Mouse (Mus musculus) hindbrain, embryonic 13.5 days (tissue): ENCODE results near the gene Gm10447. TPM values are rescaled to one million over a fixed set of nuclear protein-coding genes. Genes with fewer than 3 reads are reported as not detected.
A peak's percentile ranks its signal among the peaks of the same experiment; 100 is the strongest.
"Not testable (repeated sequence)": the region's sequence is repeated elsewhere in the genome, so short reads cannot be mapped to it uniquely, and the experiment has no call there.

Source experiments
- ATAC-seq: fragments of 200-750 bp; cut with Nextera tagmentation; 2 replicates; pipeline ENCODE4 v1.8.0; 2017; ENCODE audit warnings: moderate TSS enrichment; ENCODE audit not compliant: low FRiP score
- H3K27ac ChIP-seq: fragments of 300-500 bp; sonication (generic); 2 replicates; pipeline ENCODE4 v1.5.1; 2015; ENCODE audit warnings: inconsistent platforms, mild to moderate bottlenecking, moderate library complexity
- H3K27me3 ChIP-seq: fragments of 300-500 bp; sonication (generic); 2 replicates; pipeline ENCODE4 v1.6.1; 2015; ENCODE audit warnings: mild to moderate bottlenecking, inconsistent platforms
- H3K36me3 ChIP-seq: fragments of 300-500 bp; sonication (generic); 2 replicates; pipeline ENCODE4 v1.6.1; 2015; ENCODE audit warnings: mild to moderate bottlenecking, inconsistent platforms
- H3K4me1 ChIP-seq: fragments of 300-500 bp; sonication (generic); replicated peaks from 2 replicates; pipeline ENCODE4 v1.6.1; 2015; ENCODE audit warnings: inconsistent platforms
- H3K4me2 ChIP-seq: fragments of 300-500 bp; sonication (generic); 2 replicates; pipeline ENCODE4 v1.6.1; 2015; ENCODE audit warnings: inconsistent platforms, mild to moderate bottlenecking, moderate library complexity
- H3K4me3 ChIP-seq: fragments of 300-500 bp; sonication (generic); 2 replicates; pipeline ENCODE4 v1.5.1; 2015; ENCODE audit warnings: mild to moderate bottlenecking, inconsistent platforms
- H3K9ac ChIP-seq: fragments of 300-500 bp; sonication (generic); 2 replicates; pipeline ENCODE4 v1.6.1; 2015; ENCODE audit warnings: mild to moderate bottlenecking, inconsistent platforms
- H3K9me3 ChIP-seq: fragments of 300-500 bp; sonication (generic); 2 replicates; pipeline ENCODE4 v1.6.1; 2016; ENCODE audit warnings: inconsistent platforms
- WGBS: fragments of 180-500 bp; shearing (Covaris S2); methylation state at CpG from one replicate; pipeline ENCODE4 v1.1.7; 2015; 5-methylcytosine and 5-hydroxymethylcytosine counted together
- polyA plus RNA-seq: library from polyadenylated mRNA; unstranded; fragments of >200 nt; fragmentation: Nextera tagmentation; extraction: Ambion mirVana; gene quantifications from 2 replicates; pipeline ENCODE4 v1.2.1, GENCODE M21; 2015

The Gm10447 gene
- polyA plus RNA-seq, 1 experiment from 2014 or later, result 0.06 TPM

GRCm38 (mm10) chr11:53430670-53431346 lies 26.1 kb downstream of the Gm10447 start, which contains the start of the genes Uqcrq and Gdf9:
TSS of gene Uqcrq (minus strand) at chr11:53430831.
TSS of gene Gdf9 (plus strand) at chr11:53431023.
- WGBS, result under 1% methylated on average over 44 of the region's 44 CpGs
- Histone ChIP-seq H3K4me2 (peak within 1 kb of the TSS; percentile 94), H3K36me3 (peaks cover 13% of the 10 kb centered on the region), H3K27me3 (no peaks in the 10 kb centered on the region), H3K4me1 (peaks cover 17% of the 10 kb centered on the region), H3K4me3 (peak within 1 kb of the TSS; percentile 87), H3K9ac (peak within 1 kb of the TSS; percentile 92), H3K9me3 (no peaks in the 10 kb centered on the region), H3K27ac (peak within 1 kb of the TSS; percentile 87)
- peak; percentile 97 for ATAC-seq

DNA sequence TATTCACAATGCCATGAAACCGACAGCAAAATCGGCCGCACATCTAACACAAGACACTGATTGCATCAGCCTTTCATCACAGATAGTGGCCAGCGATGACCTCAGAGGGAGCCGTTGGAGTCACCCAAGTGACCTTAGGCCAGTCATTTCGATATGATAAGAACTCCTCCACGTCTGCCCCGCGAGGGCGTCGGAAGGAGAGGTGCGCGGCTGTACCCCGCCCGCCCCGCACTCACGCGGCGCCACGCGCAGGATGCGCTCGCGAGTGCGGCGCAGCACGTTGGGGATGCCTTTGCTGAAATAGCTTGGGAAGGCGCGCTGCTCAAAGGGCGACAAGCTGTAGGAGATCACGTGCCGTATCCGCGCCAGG lies 26.6 kb downstream of the Gm10447 start:
- peaks cover 13% of the 10 kb centered on the region for H3K36me3 ChIP-seq
- WGBS, result under 1% methylated on average over 34 of the region's 34 CpGs
- peak overlapping the region; percentile 87 for H3K4me3 ChIP-seq
- no peaks in the 10 kb centered on the region for H3K9me3 ChIP-seq
- H3K27me3 ChIP-seq, result no peaks in the 10 kb centered on the region
- peaks cover 17% of the 10 kb centered on the region for H3K4me1 ChIP-seq
- ATAC-seq, result peak; percentile 74; the same call in 1 of the 2 replicates
- H3K27ac ChIP-seq, result peak overlapping the region; percentile 87
- H3K9ac ChIP-seq, result peak overlapping the region; percentile 92
- peak overlapping the region; percentile 94 for H3K4me2 ChIP-seq

DNA sequence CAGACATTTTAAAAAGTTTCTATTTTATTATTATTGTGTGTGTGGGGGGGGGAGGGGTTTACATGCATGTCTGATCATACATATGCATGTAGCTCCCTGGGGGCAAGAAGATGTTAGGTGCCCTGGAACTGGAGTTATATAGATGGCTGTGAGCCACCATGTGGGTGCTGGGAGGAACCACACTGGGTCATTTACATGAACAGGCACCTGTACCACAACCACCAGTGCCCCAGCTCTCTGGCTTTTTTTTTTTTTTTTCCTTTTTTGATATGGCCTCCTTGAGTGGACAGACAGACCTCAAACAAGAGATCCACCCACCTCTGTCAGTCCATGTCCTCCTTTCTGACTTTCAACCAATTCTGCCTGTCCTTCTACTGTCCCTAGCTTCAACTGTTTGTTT lies 27.7 kb downstream of the Gm10447 start:
- Histone ChIP-seq H3K9me3 (no peaks in the 10 kb centered on the region), H3K27me3 (no peaks in the 10 kb centered on the region), H3K4me3 (peak overlapping the region; percentile 87; the same call in 1 of the 2 replicates), H3K4me2 (peak overlapping the region; percentile 94), H3K4me1 (peaks cover 17% of the 10 kb centered on the region), H3K36me3 (peaks cover 13% of the 10 kb centered on the region), H3K9ac (no peak overlapping the region), H3K27ac (no peak overlapping the region)
- no peak for ATAC-seq

DNA sequence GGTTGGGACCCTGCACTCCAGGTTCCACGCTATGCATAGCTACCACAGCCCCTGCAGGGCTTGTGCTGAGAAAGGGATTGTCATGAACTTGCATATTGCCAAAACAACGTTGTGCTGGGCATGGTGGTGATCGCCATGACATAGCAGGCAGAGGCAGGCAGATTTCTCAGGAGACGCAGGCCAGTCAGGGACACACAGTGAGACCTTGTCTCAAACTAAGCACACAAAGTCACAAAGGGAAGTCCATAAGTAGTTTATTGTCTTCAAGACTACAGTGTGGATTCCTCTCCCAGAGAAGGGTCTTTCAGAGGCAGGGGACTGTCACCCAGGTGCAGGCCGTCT lies 28.2 kb downstream of the Gm10447 start:
- 95% methylated on average over 5 of the region's 5 CpGs for WGBS
- Histone ChIP-seq H3K9ac (no peak overlapping the region), H3K27ac (no peak overlapping the region), H3K36me3 (peaks cover 13% of the 10 kb centered on the region), H3K4me3 (no peak overlapping the region), H3K4me2 (no peak overlapping the region), H3K4me1 (peaks cover 17% of the 10 kb centered on the region), H3K27me3 (no peaks in the 10 kb centered on the region), H3K9me3 (no peaks in the 10 kb centered on the region)
- no peak for ATAC-seq

GRCm38 (mm10) chr11:53427993-53428715 lies 28.8 kb downstream of the Gm10447 start:
- H3K27ac ChIP-seq, result no peak overlapping the region
- no peaks in the 10 kb centered on the region for H3K27me3 ChIP-seq
- H3K4me3 ChIP-seq, result no peak overlapping the region
- H3K4me1 ChIP-seq, result peaks cover 17% of the 10 kb centered on the region
- no peaks in the 10 kb centered on the region for H3K9me3 ChIP-seq
- H3K36me3 ChIP-seq, result peaks cover 13% of the 10 kb centered on the region
- no peak for ATAC-seq
- no peak overlapping the region for H3K9ac ChIP-seq
- H3K4me2 ChIP-seq, result no peak overlapping the region
- WGBS, result 93% methylated on average over 3 of the region's 3 CpGs

DNA sequence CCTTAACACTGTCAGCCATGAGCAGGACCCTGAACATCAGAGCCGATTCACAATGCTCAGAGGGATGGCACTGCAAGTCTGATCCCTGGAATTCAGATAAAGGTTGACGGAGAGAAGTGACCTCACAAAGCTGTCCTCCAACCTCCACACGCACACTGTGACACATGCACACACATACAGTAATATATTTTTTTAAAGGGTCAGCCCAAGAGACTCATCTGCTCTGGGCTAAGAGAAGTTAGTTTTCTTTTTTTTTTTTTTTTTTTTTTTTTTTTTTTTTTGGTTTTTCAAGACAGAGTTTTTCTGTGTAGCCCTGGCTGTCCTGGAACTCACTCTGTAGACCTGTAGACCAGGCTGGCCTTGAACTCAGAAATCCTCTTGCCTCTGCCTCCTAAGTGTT lies 30.0 kb downstream of the Gm10447 start:
- not testable (repeated sequence) for H3K27ac ChIP-seq, H3K4me2 ChIP-seq, H3K27me3 ChIP-seq, H3K9me3 ChIP-seq, ATAC-seq, H3K4me3 ChIP-seq, H3K9ac ChIP-seq
- peaks cover 17% of the 10 kb centered on the region for H3K4me1 ChIP-seq
- H3K36me3 ChIP-seq, result peaks cover 17% of the 10 kb centered on the region
- whole genome bisulfite sequencing, result 86% methylated on average over 3 of the region's 3 CpGs

GRCm38 (mm10) chr11:53425711-53426255 lies 31.1 kb downstream of the Gm10447 start:
- Histone ChIP-seq H3K4me3 (no peak overlapping the region), H3K4me2 (no peak overlapping the region), H3K9ac (no peak overlapping the region), H3K27ac (no peak overlapping the region), H3K9me3 (no peaks in the 10 kb centered on the region), H3K36me3 (peaks cover 26% of the 10 kb centered on the region), H3K27me3 (no peaks in the 10 kb centered on the region), H3K4me1 (peaks cover 11% of the 10 kb centered on the region)
- ATAC-seq, result no peak
- 82% methylated on average over 6 of the region's 6 CpGs for WGBS

DNA sequence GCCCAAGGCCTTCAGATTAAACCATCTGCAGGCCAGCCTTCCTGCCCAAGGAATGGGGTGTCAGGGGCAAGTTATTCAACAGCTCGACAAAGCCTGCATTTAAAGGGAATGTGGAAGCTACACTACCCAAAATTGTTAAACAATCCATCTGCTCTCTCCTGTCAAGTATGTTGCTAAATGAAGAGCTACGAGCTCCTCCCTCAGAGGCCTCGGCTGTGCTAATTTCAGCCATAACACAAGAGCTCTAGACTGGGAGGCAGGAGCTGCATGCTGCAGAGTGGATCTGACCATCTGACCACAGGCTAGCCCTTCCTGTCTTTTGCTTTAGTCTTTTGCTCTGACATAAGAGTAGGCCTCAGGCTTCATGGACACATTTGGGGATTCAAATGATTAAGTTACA lies 31.7 kb downstream of the Gm10447 start:
- no peak for ATAC-seq
- WGBS, result 78% methylated on average over 3 of the region's 3 CpGs
- Histone ChIP-seq H3K27me3 (no peaks in the 10 kb centered on the region), H3K4me2 (no peak overlapping the region), H3K4me1 (peaks cover 11% of the 10 kb centered on the region), H3K9me3 (no peaks in the 10 kb centered on the region), H3K36me3 (peaks cover 28% of the 10 kb centered on the region), H3K9ac (no peak overlapping the region), H3K27ac (no peak overlapping the region), H3K4me3 (no peak overlapping the region)

GRCm38 (mm10) chr11:53424826-53425225 lies 32.1 kb downstream of the Gm10447 start:
- ATAC-seq, result no peak
- Histone ChIP-seq H3K4me3 (no peak overlapping the region), H3K9ac (no peak overlapping the region), H3K4me2 (no peak overlapping the region), H3K27me3 (no peaks in the 10 kb centered on the region), H3K27ac (no peak overlapping the region), H3K36me3 (peaks cover 32% of the 10 kb centered on the region), H3K9me3 (no peaks in the 10 kb centered on the region), H3K4me1 (peaks cover 7% of the 10 kb centered on the region)
- WGBS, result 81% methylated on average over 2 of the region's 2 CpGs

- WGBS, result 93% methylated on average over 4 of the region's 4 CpGs
- Histone ChIP-seq H3K27ac (no peak within 1 kb of the TSS), H3K36me3 (peaks cover 34% of the 10 kb centered on the region), H3K4me3 (no peak within 1 kb of the TSS), H3K27me3 (no peaks in the 10 kb centered on the region), H3K4me2 (no peak within 1 kb of the TSS), H3K4me1 (no peaks in the 10 kb centered on the region), H3K9ac (no peak within 1 kb of the TSS), H3K9me3 (no peaks in the 10 kb centered on the region)
- ATAC-seq, result no peak
Measured at GRCm38 (mm10) chr11:53423036-53423435, 33.9 kb downstream of the Gm10447 start, which contains the start of gene Leap2. TSS of gene Leap2 (minus strand) at chr11:53423170.

- H3K36me3 ChIP-seq, result peaks cover 77% of the 10 kb centered on the region
- H3K27me3 ChIP-seq, result no peaks in the 10 kb centered on the region
- H3K9ac ChIP-seq, result no peak overlapping the region
- no peak overlapping the region for H3K4me2 ChIP-seq
- no peak overlapping the region for H3K27ac ChIP-seq
- ATAC-seq, result no peak
- no peak overlapping the region for H3K4me3 ChIP-seq
- no peaks in the 10 kb centered on the region for H3K4me1 ChIP-seq
- no peaks in the 10 kb centered on the region for H3K9me3 ChIP-seq
Measured at GRCm38 (mm10) chr11:53418048-53418447, 38.9 kb downstream of the Gm10447 start.

DNA sequence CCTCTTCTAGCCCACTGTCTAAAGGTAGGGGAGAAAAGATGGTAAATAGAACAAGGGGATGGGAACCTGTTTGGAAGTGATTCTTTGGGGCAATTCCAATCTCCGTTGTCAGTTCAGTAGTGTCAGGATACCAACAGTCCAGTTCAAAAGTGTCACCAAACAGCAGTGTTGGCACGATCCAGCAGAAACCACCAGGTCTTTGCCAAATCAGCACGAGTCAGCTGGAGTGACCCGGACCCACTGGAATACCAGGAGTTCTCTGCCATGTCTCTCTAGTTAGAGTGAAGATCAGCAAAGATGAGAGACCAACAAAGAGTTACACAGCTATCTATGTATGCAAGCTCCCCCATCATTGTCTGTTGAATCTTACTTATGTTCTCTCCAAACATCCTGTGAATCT lies 43.0 kb downstream of the Gm10447 start:
- Histone ChIP-seq H3K27ac (no peak overlapping the region), H3K4me2 (no peak overlapping the region), H3K4me1 (no peaks in the 10 kb centered on the region), H3K9me3 (no peaks in the 10 kb centered on the region), H3K36me3 (peaks cover 88% of the 10 kb centered on the region), H3K9ac (no peak overlapping the region), H3K4me3 (no peak overlapping the region), H3K27me3 (no peaks in the 10 kb centered on the region)
- 97% methylated on average over 4 of the region's 4 CpGs for WGBS
- no peak for ATAC-seq

DNA sequence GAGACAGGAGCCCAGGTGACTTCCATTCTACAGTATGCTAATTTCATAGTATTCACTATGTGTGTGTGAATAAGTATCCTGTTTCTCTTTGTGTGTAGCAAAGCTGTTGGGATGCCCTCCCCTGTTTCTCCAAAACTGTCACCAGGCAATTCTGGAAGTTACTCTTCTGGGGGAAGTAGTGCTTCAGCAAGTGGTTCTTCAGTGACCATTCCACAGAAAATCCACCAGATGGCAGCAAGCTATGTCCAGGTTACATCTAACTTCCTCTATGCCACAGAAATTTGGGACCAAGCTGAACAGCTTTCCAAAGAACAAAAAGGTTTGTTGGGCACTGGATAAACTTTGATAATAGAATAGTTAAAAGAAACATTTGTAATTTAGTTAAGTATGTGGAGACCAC lies 45.2 kb downstream of the Gm10447 start:
- Histone ChIP-seq H3K9me3 (no peaks in the 10 kb centered on the region), H3K27ac (no peak overlapping the region), H3K4me1 (no peaks in the 10 kb centered on the region), H3K4me3 (no peak overlapping the region), H3K36me3 (peaks cover 88% of the 10 kb centered on the region), H3K4me2 (no peak overlapping the region), H3K9ac (no peak overlapping the region), H3K27me3 (no peaks in the 10 kb centered on the region)
- no peak for ATAC-seq
